Comparison of ENCODE assay signal across 8 mouse cellular contexts in genomic region chr13:57721524-57722279, GRCm38 (mm10).
A peak's percentile ranks its signal among the peaks of the same experiment; 100 is the strongest.
DNase-seq lines count a peak whose midpoint lies in the region; ATAC-seq and TF ChIP-seq lines count a peak whose summit lies in the region.

No protein-coding gene starts in this region.

- no peaks in the 10 kb centered on the region; the same call in 1 of the 2 replicates for H3K4me1 ChIP-seq in forebrain, embryonic 11.5 days (replicated peaks; ENCODE audit: control insufficient read depth, insufficient read depth, low read length)
- no peaks in the 10 kb centered on the region for H3K4me1 ChIP-seq in forebrain, embryonic 16.5 days (replicated peaks; ENCODE audit: control insufficient read depth, insufficient read depth, low read length)
- no peaks in the 10 kb centered on the region for H3K4me1 ChIP-seq in ES-Bruce4 (ENCODE audit: control insufficient read depth, insufficient read depth, low read length)

- no peak overlapping the region for H3K9ac ChIP-seq in forebrain, embryonic 11.5 days (ENCODE audit: low read length)
- no peak overlapping the region for H3K9ac ChIP-seq in forebrain, embryonic 16.5 days (replicated peaks; ENCODE audit: low read depth, low read length)
- H3K9ac ChIP-seq in ES-Bruce4 (ENCODE audit: low read depth, poor library complexity, severe bottlenecking): no peak overlapping the region

- H3K9me3 ChIP-seq in forebrain, embryonic 11.5 days (ENCODE audit: control insufficient read depth, low read length): no peaks in the 10 kb centered on the region
- no peaks in the 10 kb centered on the region for H3K9me3 ChIP-seq in forebrain, embryonic 16.5 days (ENCODE audit: control insufficient read depth, low read length)
- H3K9me3 ChIP-seq in ES-Bruce4 (replicated peaks; ENCODE audit: control insufficient read depth, insufficient read depth, low read length, poor library complexity, severe bottlenecking): no peaks in the 10 kb centered on the region

- DNase-seq in forebrain, embryonic 11.5 days (ENCODE audit: low spot score): peak; percentile 61
- DNase-seq in embryo, embryonic 9.5 days (ENCODE audit: extremely low spot score): peak; percentile 27
- peak; percentile 47 to 59 for DNase-seq in left cerebral cortex, adult 18-20 months (ENCODE audit: low spot score in 2 of 2)
- peak; percentile 28 for DNase-seq in retina, postnatal 7 days (ENCODE audit: low read depth, low spot score)
- DNase-seq in gastrocnemius, postnatal 4 days (ENCODE audit: low spot score in 2 of 2): no peak
- DNase-seq in heart, adult 11 months: no peak

- no peak overlapping the region for H3K4me3 ChIP-seq in forebrain, embryonic 11.5 days (ENCODE audit: low read depth, low read length)
- H3K4me3 ChIP-seq in forebrain, embryonic 16.5 days (replicated peaks; ENCODE audit: low read length): no peak overlapping the region
- H3K4me3 ChIP-seq in ES-Bruce4 (ENCODE audit: low read depth, low read length): no peak overlapping the region

- no peak for TF ChIP-seq POLR2A in ES-Bruce4 (IDR thresholded peaks at IDR 0.05; ENCODE audit: insufficient read depth, low read length)

- ATAC-seq in forebrain, embryonic 11.5 days (replicated peaks; ENCODE audit: low FRiP score): no peak
- no peak for ATAC-seq in forebrain, embryonic 16.5 days

- no peak overlapping the region for H3K4me2 ChIP-seq in forebrain, embryonic 11.5 days (ENCODE audit: low read depth, low read length, severe bottlenecking)
- H3K4me2 ChIP-seq in forebrain, embryonic 16.5 days (ENCODE audit: low read length): no peak overlapping the region

- no peak for TF ChIP-seq EP300 in ES-Bruce4 (IDR thresholded peaks at IDR 0.05; ENCODE audit: insufficient read depth, low read depth, low read length)

- no peaks in the 10 kb centered on the region for H3K36me3 ChIP-seq in forebrain, embryonic 11.5 days (ENCODE audit: control insufficient read depth, insufficient read depth, low read length)
- H3K36me3 ChIP-seq in forebrain, embryonic 16.5 days (ENCODE audit: control insufficient read depth, insufficient read depth): no peaks in the 10 kb centered on the region
- no peaks in the 10 kb centered on the region for H3K36me3 ChIP-seq in ES-Bruce4 (ENCODE audit: control insufficient read depth, insufficient read depth, low read length, poor library complexity, severe bottlenecking)

- peak; percentile 79 for TF ChIP-seq CTCF in ES-Bruce4 (IDR thresholded peaks at IDR 0.05; ENCODE audit: low read depth, low read length)

- no peaks in the 10 kb centered on the region for H3K27me3 ChIP-seq in forebrain, embryonic 11.5 days (ENCODE audit: control insufficient read depth, insufficient read depth, low read length)
- H3K27me3 ChIP-seq in forebrain, embryonic 16.5 days (replicated peaks; ENCODE audit: control insufficient read depth, insufficient read depth, low read length): no peaks in the 10 kb centered on the region
- no peaks in the 10 kb centered on the region for H3K27me3 ChIP-seq in ES-Bruce4 (ENCODE audit: control insufficient read depth, insufficient read depth, low read length, poor library complexity, severe bottlenecking)

- 66% methylated on average over 20 of the region's 20 CpGs for WGBS in forebrain, embryonic 11.5 days
- WGBS in forebrain, embryonic 16.5 days: 63% methylated on average over 20 of the region's 20 CpGs

- no peak overlapping the region for H3K27ac ChIP-seq in forebrain, embryonic 11.5 days (ENCODE audit: low read depth, low read length)
- H3K27ac ChIP-seq in forebrain, embryonic 16.5 days (ENCODE audit: low read length): no peak overlapping the region
- H3K27ac ChIP-seq in ES-Bruce4 (ENCODE audit: insufficient read depth, low read length): no peak overlapping the region

Comparison
In these comparisons a context has a peak if more than half of its experiments do, and no peak if none do; other contexts are left out.
1. DNase-seq: peak in forebrain, embryonic 11.5 days (single experiment), embryo, embryonic 9.5 days (single experiment), left cerebral cortex, adult 18-20 months (2 of 2) and retina, postnatal 7 days (single experiment); none in gastrocnemius, postnatal 4 days (0 of 2) and heart, adult 11 months (single experiment).